Mouse (Mus musculus): ENCODE measurements around the gene Ppm1n. TPM values are rescaled to one million over a fixed set of nuclear protein-coding genes. Genes with fewer than 3 reads are reported as not detected.

Gene Ppm1n
- total and polyA plus RNA-seq, 3 experiments, result not detected

GRCm38 (mm10) chr7:19304501-19305412, 24.9 kb upstream of the Ppm1n start:
- Histone ChIP-seq H3K36me3 (ENCODE audit: control insufficient read depth in 1 of 2, insufficient read depth in 2 of 2, low read length in 2 of 2) (peaks cover 0 to 4% of the 10 kb centered on the region in 2 experiments; a peak in 1 of 4 replicates), H3K79me2 (ENCODE audit: control insufficient read depth, insufficient read depth, low read length, poor library complexity) (no peaks in the 10 kb centered on the region; the same call in 1 of the 2 replicates), H3K9me3 (replicated peaks; ENCODE audit: insufficient read depth, low read length) (no peaks in the 10 kb centered on the region), H3K9ac (ENCODE audit: control insufficient read depth, low read depth, low read length, poor library complexity, severe bottlenecking) (no peak overlapping the region), H3K27me3 (ENCODE audit: control insufficient read depth in 1 of 2, insufficient read depth in 2 of 2, low read length in 2 of 2) (no peaks in the 10 kb centered on the region), H3K4me3 (ENCODE audit: control insufficient read depth in 1 of 2, insufficient read depth in 1 of 2, low read depth in 2 of 2, low read length in 2 of 2) (no peak overlapping the region), H3K27ac (ENCODE audit: control insufficient read depth, low read depth, low read length) (no peak overlapping the region), H3K4me1 (ENCODE audit: control insufficient read depth in 1 of 2, insufficient read depth in 2 of 2, low read length in 2 of 2) (peaks cover 3 to 16% of the 10 kb centered on the region in 2 experiments; a peak in 3 of 4 replicates)
- DNase-seq (ENCODE audit: low read depth, low spot score), result no peak
- TF ChIP-seq BHLHE40 (IDR thresholded peaks at IDR 0.05; ENCODE audit: borderline replicate concordance, low read depth, low read length) (no peak), ZMIZ1 (IDR thresholded peaks at IDR 0.05; ENCODE audit: low read depth, low read length) (no peak)

GRCm38 (mm10) chr7:19303770-19304169, 23.9 kb upstream of the Ppm1n start:
- TF ChIP-seq MAX (IDR thresholded peaks at IDR 0.05; ENCODE audit: low read length) (no peak), USF2 (IDR thresholded peaks at IDR 0.05; ENCODE audit: borderline replicate concordance in 1 of 2, insufficient read depth in 1 of 2, low read depth in 1 of 2, low read length in 2 of 2) (no peak), BHLHE40 (IDR thresholded peaks at IDR 0.05; ENCODE audit: borderline replicate concordance, low read depth, low read length) (no peak), TCF12 (IDR thresholded peaks at IDR 0.05; ENCODE audit: low read depth, low read length) (no peak), RAD21 (IDR thresholded peaks at IDR 0.05; ENCODE audit: low read depth, low read length) (peak; percentile 25), POLR2AphosphoS2 (IDR thresholded peaks at IDR 0.05; ENCODE audit: low read length) (no peak), CTCF (IDR thresholded peaks at IDR 0.05 in 2 of 3, conservative IDR thresholded peaks at IDR 0.05 in 1 of 3; ENCODE audit: control insufficient read depth in 1 of 3, insufficient read depth in 1 of 3, low read depth in 2 of 3, low read length in 3 of 3, poor library complexity in 1 of 3, severe bottlenecking in 1 of 3) (peak; percentile 65 to 98 (median 81); a peak in 5 of 6 replicates), MYB (IDR thresholded peaks at IDR 0.05; ENCODE audit: low read depth, low read length) (no peak), NRF1 (IDR thresholded peaks at IDR 0.05; ENCODE audit: insufficient read depth, low read depth, low read length, poor library complexity, severe bottlenecking) (no peak), GATA1 (IDR thresholded peaks at IDR 0.05; ENCODE audit: low read depth, low read length) (no peak), HCFC1 (IDR thresholded peaks at IDR 0.05; ENCODE audit: low read depth, low read length) (no peak), EP300 (IDR thresholded peaks at IDR 0.05; ENCODE audit: low read depth in 1 of 2, low read length in 2 of 2) (no peak), KAT2A (conservative IDR thresholded peaks at IDR 0.05; ENCODE audit: low read depth, low read length) (no peak), RCOR1 (IDR thresholded peaks at IDR 0.05; ENCODE audit: low read depth, low read length) (no peak), USF1 (IDR thresholded peaks at IDR 0.05; ENCODE audit: low read depth, low read length) (no peak), ELF1 (IDR thresholded peaks at IDR 0.05; ENCODE audit: low read depth, low read length) (no peak), MAZ (IDR thresholded peaks at IDR 0.05; ENCODE audit: low read depth, low read length) (peak; percentile 83; the same call in 1 of the 2 replicates), MEF2A (IDR thresholded peaks at IDR 0.05; ENCODE audit: extremely low read depth, insufficient replicate concordance, low read depth, low read length, poor library complexity, severe bottlenecking) (no peak), CHD1 (IDR thresholded peaks at IDR 0.05; ENCODE audit: low read depth, low read length) (no peak), SIN3A (IDR thresholded peaks at IDR 0.05; ENCODE audit: low read length) (0 out of 2 replicates have a peak, but pooled peaks have one; percentile 38), UBTF (IDR thresholded peaks at IDR 0.05; ENCODE audit: borderline replicate concordance, insufficient read depth, low read depth, low read length) (no peak), POLR2A (IDR thresholded peaks at IDR 0.05; ENCODE audit: control insufficient read depth in 1 of 2, insufficient read depth in 1 of 2, low read depth in 1 of 2, low read length in 2 of 2, poor library complexity in 1 of 2) (no peak), ZKSCAN1 (IDR thresholded peaks at IDR 0.05; ENCODE audit: low read depth, low read length) (no peak), ZC3H11A (IDR thresholded peaks at IDR 0.05; ENCODE audit: low read depth, low read length) (no peak), MXI1 (IDR thresholded peaks at IDR 0.05; ENCODE audit: low read depth, low read length) (no peak), MAFK (IDR thresholded peaks at IDR 0.05; ENCODE audit: borderline replicate concordance, low read depth, low read length) (no peak), SMC3 (IDR thresholded peaks at IDR 0.05; ENCODE audit: low read depth, low read length) (peak; percentile 61), CHD2 (IDR thresholded peaks at IDR 0.05; ENCODE audit: low read length) (no peak)
- peaks cover 0 to 4% of the 10 kb centered on the region in 2 experiments; a peak in 1 of 4 replicates for H3K36me3 ChIP-seq (ENCODE audit: control insufficient read depth in 1 of 2, insufficient read depth in 2 of 2, low read length in 2 of 2)
- no peaks in the 10 kb centered on the region for H3K9me3 ChIP-seq (replicated peaks; ENCODE audit: insufficient read depth, low read length)
- peak overlapping the region; percentile 58 for H3K9ac ChIP-seq (ENCODE audit: control insufficient read depth, low read depth, low read length, poor library complexity, severe bottlenecking)
- H3K4me3 ChIP-seq (ENCODE audit: control insufficient read depth in 1 of 2, insufficient read depth in 1 of 2, low read depth in 2 of 2, low read length in 2 of 2), result peak overlapping the region; percentile 23 to 52
- peak; percentile 80 for DNase-seq (ENCODE audit: low read depth, low spot score)
- H3K4me1 ChIP-seq (ENCODE audit: control insufficient read depth in 1 of 2, insufficient read depth in 2 of 2, low read length in 2 of 2), result peaks cover 3 to 16% of the 10 kb centered on the region in 2 experiments; a peak in 3 of 4 replicates
- H3K79me2 ChIP-seq (ENCODE audit: control insufficient read depth, insufficient read depth, low read length, poor library complexity), result no peaks in the 10 kb centered on the region; the same call in 1 of the 2 replicates
- no peak overlapping the region for H3K27ac ChIP-seq (ENCODE audit: control insufficient read depth, low read depth, low read length)
- no peaks in the 10 kb centered on the region for H3K27me3 ChIP-seq (ENCODE audit: control insufficient read depth in 1 of 2, insufficient read depth in 2 of 2, low read length in 2 of 2)

Data from MEL (cell line).